Mouse (Mus musculus): ENCODE results near the gene Cdk15.

The Cdk15 gene

GRCm38 (mm10) chr1:59332737-59333385, 76.2 kb downstream of the Cdk15 start:
- no peak for DNase-seq

DNA sequence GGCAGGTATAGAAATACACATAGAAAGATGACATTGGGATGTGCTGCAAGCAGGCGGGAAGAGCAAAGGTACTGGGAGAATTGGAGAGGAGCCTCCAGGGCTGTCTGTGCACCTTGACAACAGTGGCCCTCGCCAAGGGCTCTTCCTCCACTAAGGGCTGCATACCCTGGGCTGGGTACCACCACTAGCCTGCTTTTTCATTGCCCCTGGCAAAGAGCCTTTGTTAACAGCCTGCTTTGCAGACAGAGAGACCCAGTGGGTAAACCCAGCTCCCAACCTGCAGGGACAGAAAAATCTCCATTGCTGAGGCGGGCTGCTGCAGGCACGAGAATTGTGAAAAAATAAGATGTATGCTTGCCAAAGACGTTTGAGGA, 76.7 kb downstream of the Cdk15 start:
- no peak for DNase-seq

- no peak for DNase-seq
These were observed 77.3 kb downstream of the Cdk15 start for GRCm38 (mm10) chr1:59333860-59334561.

- DNase-seq = no peak
These were observed 77.8 kb downstream of the Cdk15 start for GRCm38 (mm10) chr1:59334562-59334890.

GRCm38 (mm10) chr1:59336256-59336655, 79.5 kb downstream of the Cdk15 start:
- DNase-seq = no peak

GRCm38 (mm10) chr1:59340814-59341588, 84.3 kb downstream of the Cdk15 start:
- DNase-seq = no peak

DNA sequence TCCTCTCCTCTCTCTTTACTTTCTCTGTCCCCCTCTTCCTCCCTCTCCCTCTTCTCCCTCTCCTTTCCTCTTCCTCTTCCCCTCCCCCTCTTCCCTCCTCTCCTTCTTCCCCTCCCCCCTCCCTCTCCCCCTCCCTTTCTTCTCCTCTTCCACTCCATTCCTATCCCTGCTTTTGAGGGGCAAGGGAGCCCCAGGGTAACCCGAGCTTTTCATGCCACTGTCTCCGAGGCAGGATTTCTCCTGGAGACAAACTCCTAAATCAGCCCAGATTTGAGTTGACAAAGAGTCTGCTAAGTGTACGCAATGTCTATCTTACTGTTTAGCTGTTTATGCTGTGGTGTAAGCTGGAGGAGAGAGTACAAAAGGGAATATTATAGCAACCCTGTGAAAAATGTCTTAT, 85.0 kb downstream of the Cdk15 start:
- DNase-seq = no peak

GRCm38 (mm10) chr1:59342146-59342545, 85.4 kb downstream of the Cdk15 start:
- no peak for DNase-seq

DNA sequence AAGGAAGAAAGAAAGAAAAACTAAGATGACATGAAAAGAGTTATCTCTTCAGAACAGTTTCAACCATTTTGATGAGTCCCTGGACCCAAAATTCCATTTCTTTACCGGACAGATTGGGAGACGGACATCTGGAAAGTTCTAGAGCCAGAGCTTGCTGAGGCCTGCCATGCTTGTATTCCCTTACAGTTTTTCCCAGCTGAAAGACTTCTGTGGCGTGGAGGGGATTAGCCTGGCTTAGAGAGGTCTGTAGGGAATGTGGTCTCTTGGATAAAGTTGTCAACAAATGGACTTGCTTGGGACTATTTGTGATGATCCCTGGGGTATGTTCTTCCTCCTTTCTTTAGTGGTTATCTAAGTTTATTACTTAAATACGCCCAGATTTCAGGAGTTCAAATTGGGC, 96.0 kb downstream of the Cdk15 start:
- no peak for DNase-seq

DNA sequence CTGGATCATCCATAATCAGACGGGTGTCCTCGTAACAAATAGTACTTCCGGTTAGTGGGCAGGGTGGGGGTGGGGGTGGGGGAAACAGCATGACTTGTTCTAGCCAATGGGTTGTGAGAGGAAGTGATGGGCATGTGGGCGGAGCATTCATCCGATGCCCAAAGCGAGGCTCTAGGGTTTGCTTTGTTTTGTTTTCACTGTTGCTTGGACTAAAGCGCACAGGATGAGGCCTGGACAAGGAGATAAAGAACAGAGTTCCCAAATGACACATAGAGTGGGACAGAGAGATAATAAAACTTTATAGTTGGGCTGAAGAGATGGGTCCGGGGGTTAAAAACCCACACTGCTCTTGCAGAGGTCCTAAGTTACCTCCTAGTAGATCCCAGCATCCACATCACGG, 98.7 kb downstream of the Cdk15 start:
- no peak for DNase-seq

DNA sequence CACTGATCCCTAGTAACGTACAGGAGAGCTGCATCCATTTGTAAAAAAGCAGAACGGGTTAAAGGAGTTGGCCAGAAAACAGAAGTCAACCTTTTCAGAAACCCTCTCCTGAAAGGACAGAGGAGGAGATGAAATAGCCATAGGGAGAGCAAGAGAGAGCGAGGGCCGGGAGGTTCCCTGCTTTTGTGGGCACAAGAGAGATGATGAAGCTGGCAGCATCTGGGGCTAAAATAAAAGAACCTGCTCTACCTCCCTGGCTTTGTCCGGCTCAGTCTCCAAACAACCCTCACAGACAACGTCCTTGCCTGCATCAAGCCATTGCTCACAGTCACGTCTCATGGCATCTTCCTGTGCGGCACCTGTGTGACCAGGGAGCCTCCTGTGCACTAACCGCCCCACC, 102.4 kb downstream of the Cdk15 start:
- no peak for DNase-seq

GRCm38 (mm10) chr1:59360834-59361233, 104.1 kb downstream of the Cdk15 start:
- no peak for DNase-seq

DNA sequence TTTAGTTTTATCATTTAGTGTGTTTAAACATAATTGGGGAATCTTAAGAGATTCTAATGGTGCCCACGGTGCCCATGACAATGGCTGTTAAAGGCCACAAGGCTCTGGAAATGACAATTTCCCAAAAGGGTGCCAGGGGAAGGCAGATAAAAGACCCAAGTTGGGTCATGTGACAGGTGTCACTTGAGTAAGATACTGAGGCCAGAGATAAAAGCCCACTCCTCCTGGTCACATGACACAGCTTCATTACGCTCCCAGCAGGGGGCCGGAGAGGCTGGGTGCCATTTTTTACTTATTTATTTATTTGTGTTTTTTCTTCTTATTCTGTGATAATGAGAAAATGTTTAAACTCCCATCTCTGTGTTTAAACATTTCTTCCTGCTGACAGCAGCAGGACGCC, 104.8 kb downstream of the Cdk15 start:
- DNase-seq = no peak

- no peak for DNase-seq
These were observed 105.3 kb downstream of the Cdk15 start for GRCm38 (mm10) chr1:59361966-59362365.

- DNase-seq = no peak
These were observed 107.8 kb downstream of the Cdk15 start for GRCm38 (mm10) chr1:59364463-59365040.

GRCm38 (mm10) chr1:59367928-59368648, 111.4 kb downstream of the Cdk15 start:
- no peak for DNase-seq

- DNase-seq = no peak
These were observed 112.1 kb downstream of the Cdk15 start for GRCm38 (mm10) chr1:59368649-59369319.

DNA sequence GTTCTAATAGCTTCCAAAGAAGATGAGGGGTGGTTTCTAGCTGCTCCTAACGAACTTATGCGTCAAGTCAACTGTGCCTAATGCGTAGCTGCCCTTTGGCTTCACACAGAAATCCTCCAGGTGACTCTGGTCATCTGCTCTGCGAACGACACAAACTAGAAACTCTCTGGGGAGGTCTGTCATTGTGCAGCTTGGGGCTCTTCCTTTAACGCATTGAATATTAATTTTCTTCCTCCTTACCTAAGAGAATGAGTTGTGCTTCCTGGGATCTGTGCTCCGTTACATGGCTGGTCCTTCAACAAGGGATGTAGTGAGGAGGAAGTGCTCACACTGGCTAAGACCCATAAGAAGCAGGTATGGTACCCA, 112.6 kb downstream of the Cdk15 start:
- DNase-seq = no peak

DNA sequence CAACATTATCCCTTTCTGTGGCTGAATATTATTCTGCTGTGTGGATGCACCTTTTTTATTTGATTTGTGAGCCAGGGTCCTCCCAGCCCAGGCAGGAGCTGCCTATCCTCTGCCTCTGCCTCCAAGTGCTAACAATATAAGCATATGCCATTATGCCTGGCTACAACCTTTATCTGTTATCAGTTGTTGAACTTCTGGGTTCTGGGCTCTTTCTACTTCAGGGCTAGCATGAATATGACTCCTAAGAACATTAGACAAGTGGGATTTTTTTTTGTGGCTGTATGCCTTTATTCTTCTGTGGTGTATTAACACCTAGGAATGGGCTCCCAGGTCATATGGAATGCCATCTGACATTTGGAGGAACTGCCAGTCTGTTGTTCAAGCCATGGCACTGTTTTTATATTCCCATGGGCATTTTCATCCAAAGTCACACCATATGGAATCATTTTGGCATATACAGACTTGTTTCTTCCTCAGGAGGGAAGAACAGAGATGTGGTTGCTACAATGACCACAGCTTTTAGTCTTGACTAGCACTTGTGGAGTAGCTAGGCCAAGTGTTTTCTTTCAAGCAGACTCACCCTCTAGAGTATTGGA, 113.7 kb downstream of the Cdk15 start:
- DNase-seq = no peak

DNA sequence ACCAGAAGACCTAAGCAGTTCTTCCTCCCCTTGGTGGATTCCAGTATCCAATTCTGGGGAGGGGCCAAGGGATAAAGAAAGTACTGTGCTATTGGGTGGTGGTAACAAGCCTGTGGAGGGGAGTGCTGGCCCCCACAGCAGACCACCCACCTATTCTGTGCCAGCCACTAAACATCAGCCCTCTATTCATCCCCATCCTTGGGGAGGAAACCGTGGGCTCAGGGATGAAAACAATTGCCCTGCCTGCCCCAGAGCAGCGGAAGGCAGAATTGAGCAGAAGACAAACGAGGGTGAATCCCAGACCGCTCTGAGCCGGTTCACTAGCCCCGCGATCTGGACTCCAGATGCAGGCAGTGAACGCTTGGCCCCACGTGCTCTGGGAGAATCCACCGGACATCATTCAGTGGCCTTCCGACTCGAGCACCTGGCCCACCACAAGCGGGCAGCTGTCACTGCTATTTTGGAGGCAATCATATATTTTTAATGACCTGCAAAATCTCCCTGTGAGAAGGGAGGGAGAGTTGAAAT, 119.4 kb downstream of the Cdk15 start:
- no peak for DNase-seq

- peak; percentile 87 for DNase-seq
These were observed 119.9 kb downstream of the Cdk15 start for GRCm38 (mm10) chr1:59376557-59376956.

DNA sequence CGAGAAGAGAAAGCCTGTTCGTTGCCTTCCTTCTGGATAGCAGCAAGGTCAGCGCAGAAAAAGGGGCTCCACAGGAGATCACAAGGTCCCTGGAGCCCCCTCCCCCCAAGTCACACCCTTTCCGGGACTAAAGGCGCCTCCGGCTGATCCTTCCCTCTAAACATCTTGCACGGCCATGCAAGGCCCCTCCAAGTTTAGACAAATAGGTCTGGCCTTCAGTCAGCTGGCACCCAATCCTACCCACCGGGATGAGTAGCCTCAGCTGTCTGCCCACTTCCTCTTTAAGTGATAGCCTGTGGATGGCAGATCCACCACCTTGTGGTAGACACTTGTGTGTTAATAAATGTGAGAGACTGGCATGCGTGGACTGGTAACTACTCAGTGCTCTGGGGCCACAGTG, 120.6 kb downstream of the Cdk15 start:
- peak; percentile 37 for DNase-seq
